Mouse (Mus musculus) hindlimb bud, embryonic 11.5 days (tissue): Measurements from ENCODE around the gene Mdp1.

ENCODE experiments used
- DNase-seq: peaks from one replicate; pipeline ENCODE4 v3.0.0-alpha.2; 2012; ENCODE audit warnings: low read depth, low spot score; ENCODE audit errors: extremely low spot score

Mdp1 gene

DNA sequence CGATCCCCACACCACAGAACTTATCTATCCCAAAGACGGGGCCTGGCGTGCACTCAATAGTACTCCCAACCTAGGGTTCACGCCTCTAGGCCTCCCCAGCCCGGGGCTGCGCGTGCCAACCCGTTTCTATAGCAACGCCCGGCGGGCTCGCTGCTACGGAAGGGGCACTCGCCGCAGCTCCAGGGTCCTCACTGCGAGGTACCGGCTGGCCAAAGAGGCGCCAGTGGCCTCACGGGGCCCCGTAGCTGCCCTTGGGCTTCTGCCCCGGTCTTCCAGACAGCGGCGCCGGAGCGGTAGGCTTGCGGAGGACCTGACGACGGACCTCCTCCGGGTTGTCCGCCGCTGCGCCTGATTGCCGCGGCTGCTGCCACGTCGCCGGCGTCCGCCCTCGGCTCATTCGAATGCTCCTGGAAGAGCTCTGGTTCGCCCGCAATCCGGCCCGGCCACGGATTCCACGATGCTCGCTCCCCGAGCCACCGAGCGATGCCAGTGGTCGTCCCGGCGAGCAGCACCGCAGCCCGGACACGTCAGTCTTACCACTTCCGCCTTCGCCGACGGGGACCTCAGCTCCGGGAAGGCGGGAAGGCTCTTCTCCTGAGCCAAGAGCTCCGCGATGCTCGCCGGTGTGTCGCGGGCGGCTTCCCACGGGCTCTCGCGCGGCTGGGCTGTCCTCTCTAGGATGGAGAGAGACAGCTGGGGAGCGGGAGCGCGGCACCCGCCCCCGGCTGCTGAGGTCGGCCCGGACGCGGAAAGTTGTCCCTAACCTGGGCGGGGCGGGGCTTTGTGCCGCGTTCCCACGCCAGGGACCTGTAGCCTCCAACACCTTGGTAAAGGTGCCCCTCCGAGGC is 17.0 kb downstream of the Mdp1 start, which contains the start of gene Tm9sf1:
TSS of gene Tm9sf1 (minus strand) at position 747 of the 848 bp plus-strand sequence.
- DNase-seq = no peak

DNA sequence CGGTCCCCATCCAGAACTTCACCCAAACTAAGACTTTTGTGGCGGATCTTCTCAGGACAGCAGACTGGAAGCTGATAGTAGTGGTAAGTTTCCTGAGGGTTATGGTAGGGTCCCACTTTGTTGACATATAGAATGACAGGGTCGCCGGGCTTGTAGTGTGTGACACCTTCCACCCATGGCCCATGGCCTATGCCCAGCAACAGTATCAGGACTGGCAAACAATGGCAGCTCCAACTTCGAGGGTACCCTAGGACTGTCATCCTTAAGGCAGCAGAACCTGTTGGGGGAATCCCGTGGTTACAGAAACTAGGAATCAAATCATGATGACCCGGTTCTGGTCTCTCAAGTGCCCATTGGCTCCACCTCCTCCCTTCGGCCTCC is 17.6 kb downstream of the Mdp1 start:
- no peak for DNase-seq

DNA sequence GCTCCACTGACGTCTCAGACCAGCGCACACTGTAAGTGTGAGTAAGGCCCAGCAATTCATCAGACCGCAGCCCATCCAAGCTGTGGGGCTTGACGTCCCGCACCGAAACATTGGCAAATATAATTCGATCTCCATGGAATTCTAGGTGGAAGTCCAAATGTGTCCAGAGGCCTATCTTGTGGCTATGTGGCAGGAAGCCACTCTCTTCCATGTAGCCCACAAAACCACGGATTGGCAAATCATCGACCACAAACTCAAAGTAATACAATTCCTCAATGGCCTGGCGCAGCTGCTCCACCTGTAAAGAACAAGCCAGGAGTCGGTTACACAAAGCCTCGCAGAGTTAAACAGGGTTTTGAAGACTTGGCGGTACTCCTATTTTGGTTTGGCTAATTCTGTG is 19.0 kb downstream of the Mdp1 start:
- no peak for DNase-seq

DNA sequence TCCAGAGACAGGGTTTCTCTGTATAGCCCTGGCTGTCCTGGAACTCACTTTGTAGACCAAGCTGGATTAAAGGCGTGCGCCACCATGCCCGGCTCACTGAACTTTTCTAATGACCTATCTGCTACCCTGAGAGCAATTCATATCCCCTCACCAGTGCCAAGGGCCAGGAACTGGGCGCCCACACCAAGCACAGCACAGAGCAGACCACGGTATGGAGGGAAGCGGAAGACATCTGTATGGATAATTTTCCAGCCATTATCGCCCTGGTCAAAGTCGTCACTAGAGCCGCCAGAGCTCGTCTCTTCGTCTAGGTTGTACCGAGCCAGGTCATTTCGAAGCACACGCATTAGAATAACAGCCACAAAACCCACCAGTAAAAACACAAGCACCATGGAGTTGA is 19.5 kb downstream of the Mdp1 start:
- no peak for DNase-seq

DNA sequence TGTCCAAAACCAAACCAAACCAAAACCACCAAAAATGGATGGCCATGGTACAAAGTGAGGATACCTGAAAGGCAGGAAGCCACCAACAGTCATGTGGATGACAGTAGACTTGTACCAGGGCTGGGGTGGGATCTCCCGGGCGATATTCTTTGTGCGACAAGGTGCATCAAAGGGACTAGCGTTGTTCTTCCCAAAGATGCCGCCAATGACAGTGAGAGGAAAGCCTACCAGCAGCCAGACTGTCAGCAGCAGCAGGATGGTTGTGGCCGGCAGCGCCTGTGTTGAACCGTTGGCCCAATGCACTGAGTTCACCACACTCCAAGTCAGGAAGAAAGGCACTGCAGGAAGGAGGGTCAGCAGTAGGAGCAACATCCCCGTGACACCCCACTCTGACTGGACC is 22.5 kb downstream of the Mdp1 start, which contains the start of gene Gm49378:
TSS of gene Gm49378 (minus strand) at position 101 of the 400 bp plus-strand sequence.
- DNase-seq = no peak

DNA sequence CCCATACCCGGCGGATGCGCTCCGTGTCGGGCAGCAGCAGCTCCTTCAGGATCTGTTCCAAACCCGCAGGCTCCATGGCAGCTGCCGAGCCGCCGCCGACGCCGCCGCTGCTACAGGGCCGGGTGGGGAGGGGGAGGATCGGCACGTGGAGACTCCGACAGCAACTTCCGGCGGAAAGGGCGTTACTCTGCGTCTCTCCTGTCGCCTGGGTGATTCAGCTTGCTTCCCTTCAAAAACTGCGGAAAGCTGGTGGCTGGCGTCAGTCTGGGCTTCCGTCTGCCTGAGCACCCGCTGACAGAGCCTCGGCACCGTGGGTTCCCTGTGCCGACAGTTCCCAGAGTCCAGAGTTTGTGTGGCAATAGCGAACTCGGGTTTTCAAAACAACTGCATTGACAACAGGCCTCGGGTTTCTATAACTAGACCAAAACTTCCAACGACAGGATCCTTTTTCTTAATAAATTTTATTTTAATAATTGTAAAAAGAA is 24.7 kb downstream of the Mdp1 start, which contains the start of gene Ipo4:
TSS of gene Ipo4 (minus strand) at position 435 of the 485 bp plus-strand sequence.
- DNase-seq = peak; percentile 57

DNA sequence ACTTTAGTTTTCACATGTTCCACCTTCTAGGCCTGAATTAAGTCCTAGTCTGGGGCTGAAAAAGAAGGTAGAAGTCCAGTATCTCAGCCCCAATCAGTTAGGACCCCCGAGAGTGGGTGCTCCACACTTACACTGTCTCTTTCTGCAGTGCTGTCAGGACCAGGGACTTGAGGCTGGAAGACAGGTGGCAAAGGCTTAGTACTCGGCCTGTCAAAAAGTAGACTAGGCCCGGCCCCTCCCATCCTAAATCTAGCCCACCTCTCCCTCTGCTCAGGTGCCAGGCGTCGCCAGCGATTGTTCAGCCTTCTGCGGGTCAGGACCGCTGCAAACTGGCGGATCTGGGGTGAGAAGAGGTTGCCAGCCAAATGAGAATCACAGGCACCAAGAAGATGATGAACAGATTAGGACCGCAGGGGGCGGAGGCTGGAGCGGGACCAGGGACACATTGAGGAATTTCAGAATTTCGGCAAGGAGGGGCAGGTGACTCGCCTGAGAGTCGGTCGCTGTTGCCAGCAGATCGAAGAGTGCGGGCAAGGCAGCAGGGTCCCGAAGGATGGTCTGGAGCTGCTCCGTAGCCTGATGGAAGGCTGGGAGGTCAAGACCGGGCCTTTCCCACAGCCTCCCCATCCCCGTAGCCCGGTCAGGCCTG is 25.3 kb downstream of the Mdp1 start:
- no peak for DNase-seq

DNA sequence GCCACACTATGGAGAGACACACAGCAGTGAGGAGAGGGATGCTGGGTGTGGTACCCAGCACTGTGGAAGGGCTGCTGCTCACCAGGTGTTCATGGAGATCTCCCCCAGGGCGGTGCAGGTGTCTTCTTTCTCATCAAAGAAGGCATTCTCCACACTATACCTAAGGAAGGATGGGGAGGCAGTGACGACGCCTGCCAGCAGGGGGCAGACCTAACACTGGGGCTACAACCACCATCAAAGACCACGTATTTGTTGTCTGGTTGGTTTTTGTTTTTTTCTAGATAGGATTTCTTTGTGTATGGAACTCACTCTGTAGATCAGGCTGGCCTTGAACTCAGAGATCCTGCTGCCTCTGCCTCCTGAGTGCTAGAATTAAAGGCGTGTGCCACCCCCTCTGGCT is 31.0 kb downstream of the Mdp1 start:
- DNase-seq = no peak

DNA sequence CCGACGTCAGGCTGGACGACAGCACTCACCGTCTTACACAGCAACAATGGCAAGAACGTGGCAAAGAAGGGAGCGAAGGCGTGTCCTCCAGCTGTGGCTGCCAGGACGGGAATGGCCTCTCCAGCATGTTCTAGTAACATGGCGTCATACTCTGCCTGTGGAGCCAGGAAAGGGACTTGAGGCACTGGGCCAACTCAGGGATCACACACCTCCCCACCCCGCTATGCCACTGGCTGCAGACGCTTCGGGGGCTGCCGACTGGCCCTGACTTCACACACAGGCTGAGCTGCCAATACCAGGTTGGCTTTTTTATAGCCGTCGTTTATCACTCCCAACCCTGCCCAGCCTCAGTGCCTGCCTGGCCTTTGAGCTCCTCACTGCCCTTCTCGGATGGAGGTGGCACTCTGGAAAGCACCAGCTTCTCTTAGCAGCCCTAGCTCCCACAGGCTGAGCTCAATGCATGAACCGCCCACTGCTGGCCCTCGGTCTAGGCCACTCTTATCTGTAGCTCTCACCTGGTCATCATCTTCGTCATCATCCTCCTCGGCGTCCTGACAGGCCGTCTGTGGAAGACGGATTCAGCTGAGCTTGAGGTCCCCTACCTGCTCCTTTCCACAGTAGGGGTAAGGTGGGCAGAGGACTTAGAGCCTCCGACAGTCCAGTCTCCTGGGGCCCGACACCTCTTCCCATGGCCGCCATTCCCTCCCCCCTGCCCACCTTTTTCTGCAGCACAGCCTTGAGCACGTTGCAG is 32.1 kb downstream of the Mdp1 start:
- DNase-seq = no peak

DNA sequence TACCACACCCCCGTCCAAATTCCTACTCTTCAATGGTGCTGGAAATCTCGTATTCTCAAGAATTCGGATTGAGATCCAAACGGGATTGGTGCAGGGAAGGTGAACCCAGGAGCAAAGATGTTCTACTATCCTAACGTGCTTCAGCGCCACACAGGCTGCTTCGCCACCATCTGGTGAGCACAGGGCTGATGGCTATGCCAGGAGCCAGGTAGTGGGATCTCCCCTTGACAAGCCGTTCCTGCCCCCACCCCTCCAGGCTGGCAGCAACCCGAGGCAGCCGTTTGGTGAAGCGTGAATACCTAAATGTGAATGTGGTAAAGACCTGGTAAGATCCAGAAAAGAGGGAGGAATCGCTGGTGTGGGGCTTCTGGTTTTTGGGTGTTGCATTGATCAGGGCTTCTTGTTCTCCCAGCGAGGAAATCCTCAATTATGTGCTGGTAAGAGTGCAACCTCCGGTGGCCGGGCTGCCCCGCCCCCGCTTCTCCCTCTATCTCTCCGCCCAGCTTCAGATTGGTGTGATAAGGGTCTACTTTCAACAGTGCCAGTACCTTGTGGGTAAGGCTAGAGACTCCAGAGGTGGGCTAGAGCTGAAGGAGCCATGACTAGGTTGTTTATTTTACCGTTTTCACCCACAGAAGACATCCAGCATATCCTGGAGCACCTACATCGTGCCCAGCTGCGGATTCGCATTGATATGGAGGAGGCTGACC is 41.7 kb downstream of the Mdp1 start:
- no peak for DNase-seq

DNA sequence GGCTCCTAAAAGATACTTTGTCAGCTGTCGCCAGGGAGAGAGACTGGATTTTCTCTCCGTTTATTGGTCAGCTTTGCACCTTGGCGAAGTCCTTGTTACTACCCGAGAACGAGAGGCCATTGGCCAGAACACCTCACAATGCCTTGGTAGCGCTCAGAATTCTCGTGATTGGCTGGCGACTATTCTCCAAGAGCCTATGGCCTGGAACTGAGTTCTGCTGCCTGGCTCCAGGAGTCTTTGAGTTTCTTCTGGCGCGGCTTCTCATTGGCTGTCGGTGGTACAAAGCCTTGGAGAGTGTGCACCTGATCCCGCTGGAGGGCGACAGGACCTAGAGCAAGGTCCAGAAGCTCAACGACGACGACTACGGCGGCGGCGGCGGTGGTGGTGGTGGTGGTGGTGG is 42.5 kb downstream of the Mdp1 start, which contains the start of gene Rec8:
TSS of gene Rec8 (plus strand) at position 216 of the 400 bp plus-strand sequence.
- DNase-seq = no peak

DNA sequence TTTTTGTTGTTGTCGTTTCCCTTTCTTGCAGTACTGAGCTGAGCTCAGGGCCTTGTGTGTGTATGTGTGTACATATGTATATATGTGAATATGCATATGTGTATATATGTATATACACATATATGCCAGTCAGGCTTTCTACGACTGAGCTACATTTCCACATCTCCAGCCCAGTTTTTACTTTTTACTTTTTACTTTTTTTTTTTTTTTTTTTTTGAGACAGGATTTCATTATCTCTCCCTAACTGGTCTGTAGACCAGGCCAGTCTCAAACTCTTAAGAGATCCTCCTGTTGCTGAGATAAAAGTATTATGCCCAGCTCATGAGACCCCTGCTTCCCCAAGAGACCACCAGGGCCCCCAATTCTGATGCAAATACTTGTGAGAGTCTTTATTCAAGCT is 43.5 kb downstream of the Mdp1 start:
- DNase-seq = no peak

DNA sequence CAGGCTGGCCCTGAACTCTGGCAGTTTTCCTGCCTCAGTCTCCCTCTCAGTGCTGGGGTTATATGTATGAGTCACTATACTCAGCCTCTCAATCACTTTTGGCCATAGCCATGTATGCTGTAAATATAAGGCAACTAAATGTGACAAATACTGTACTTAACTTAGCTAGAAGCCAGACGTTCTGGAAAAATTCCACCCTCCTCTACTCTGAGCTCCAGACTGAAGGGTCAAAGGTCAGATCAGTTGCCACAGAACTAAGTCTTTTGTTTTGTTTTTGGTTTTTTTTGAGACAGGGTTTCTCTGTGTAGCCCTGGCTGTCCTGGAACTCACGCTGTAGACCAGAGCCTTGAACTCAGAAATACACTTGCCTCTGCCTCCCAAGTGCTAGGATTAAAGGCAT is 44.4 kb downstream of the Mdp1 start:
- DNase-seq = no peak

DNA sequence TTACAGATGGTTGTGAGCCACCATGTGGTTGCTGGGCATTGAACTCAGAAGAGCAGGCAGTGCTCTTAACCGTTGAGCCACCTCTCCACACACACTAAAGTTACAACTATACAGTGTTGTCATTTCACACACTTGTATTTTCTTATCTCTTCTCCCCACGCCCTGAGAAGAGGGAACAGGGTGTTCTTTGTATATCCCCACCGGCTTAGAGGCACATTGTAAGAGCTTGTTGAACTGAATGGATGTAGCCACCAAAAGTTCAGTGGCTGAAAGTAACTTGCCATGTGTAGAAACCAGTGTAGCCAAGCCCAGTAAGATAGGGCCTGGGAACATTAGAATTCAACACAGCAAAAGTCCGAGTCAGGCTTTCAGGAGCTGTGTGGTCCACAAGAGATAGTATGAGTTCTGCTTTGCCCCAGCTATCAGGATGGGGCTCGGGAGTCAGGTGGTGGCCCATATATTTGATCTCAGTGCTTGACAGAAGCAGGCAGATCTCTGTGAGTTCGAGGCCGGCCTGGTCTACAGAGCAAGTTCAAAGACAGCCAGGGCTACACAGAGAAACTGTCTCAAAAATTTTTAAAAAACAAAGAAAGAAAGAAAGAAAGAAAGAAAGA is 45.6 kb downstream of the Mdp1 start:
- no peak for DNase-seq

DNA sequence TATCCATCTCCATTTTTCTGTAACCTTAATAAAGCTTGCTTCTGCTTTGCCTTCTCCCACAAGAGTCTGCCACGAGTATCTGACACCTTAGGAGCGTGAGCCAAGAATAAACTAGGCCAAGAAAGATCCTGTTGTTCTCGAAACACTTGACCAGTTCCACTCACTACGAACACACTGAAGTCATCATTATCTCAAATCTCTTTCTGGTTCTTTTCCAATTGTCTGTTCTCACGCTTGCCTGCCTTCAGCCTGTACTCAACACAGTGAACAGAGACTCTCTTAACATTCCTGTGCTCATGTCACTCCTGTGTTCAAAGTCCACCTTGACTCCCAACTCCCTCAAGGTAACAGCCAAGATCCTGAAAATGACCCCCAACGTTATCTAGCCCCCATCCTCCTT is 47.0 kb downstream of the Mdp1 start:
- no peak for DNase-seq

DNA sequence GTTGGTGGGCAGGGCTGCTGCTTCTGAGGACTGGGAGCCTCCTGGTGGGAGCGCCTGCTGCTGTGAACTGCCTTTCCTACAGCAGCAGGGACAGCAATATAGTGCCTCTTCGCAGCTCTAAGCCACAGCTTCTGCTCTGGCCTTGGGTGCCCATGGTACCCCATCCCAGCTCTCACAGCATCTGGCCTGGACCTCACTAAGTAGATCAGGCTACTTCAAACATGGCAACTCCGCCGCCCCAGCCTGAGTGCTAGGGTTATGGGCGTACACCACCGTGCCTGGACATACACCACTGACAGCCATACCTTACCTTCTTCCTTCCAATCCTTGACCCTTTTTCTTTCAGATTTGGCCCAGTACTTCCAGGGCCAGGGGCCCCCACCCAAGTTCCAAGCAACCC is 52.0 kb downstream of the Mdp1 start:
- DNase-seq = no peak
